Mouse (Mus musculus) forebrain, embryonic 11.5 days (tissue): Measurements from ENCODE around the gene 4932438H23Rik. TPM values are rescaled to one million over a fixed set of nuclear protein-coding genes. Genes with fewer than 3 reads are reported as not detected.
A peak's percentile ranks its signal among the peaks of the same experiment; 100 is the strongest.

Experiments
- ATAC-seq: fragments of 200-750 bp; cut with Nextera tagmentation; replicated peaks from 2 replicates; pipeline ENCODE4 v1.8.0; 2017; ENCODE audit warnings: moderate TSS enrichment; ENCODE audit not compliant: low FRiP score
- DNase-seq: peaks from one replicate; pipeline ENCODE4 v3.0.0-alpha.2; 2017; ENCODE audit warnings: low spot score
- H3K27ac ChIP-seq: fragments of 300-500 bp; sonication (generic); 2 replicates; pipeline ENCODE4 v1.5.1; 2014; ENCODE audit warnings: low read depth, low read length
- H3K27me3 ChIP-seq: fragments of 300-500 bp; sonication (generic); 2 replicates; pipeline ENCODE4 v1.6.1; 2014; ENCODE audit warnings: mild to moderate bottlenecking, low read length, mixed read lengths; ENCODE audit not compliant: control insufficient read depth, insufficient read depth
- H3K36me3 ChIP-seq: fragments of 300-500 bp; sonication (generic); 2 replicates; pipeline ENCODE4 v1.6.1; 2014; ENCODE audit warnings: mild to moderate bottlenecking, low read length, moderate library complexity, mixed read lengths; ENCODE audit not compliant: control insufficient read depth, insufficient read depth
- H3K4me1 ChIP-seq: fragments of 300-500 bp; sonication (generic); replicated peaks from 2 replicates; pipeline ENCODE4 v1.6.1; 2014; ENCODE audit warnings: low read length, mixed read lengths; ENCODE audit not compliant: control insufficient read depth, insufficient read depth
- H3K4me2 ChIP-seq: fragments of 300-500 bp; sonication (generic); 2 replicates; pipeline ENCODE4 v1.6.1; 2014; ENCODE audit warnings: low read depth, mild to moderate bottlenecking, low read length, moderate library complexity, mixed read lengths; ENCODE audit not compliant: severe bottlenecking
- H3K4me3 ChIP-seq: fragments of 300-500 bp; sonication (generic); 2 replicates; pipeline ENCODE4 v1.5.1; 2014; ENCODE audit warnings: low read depth, low read length
- H3K9ac ChIP-seq: fragments of 300-500 bp; sonication (generic); 2 replicates; pipeline ENCODE4 v1.6.1; 2014; ENCODE audit warnings: low read length
- H3K9me3 ChIP-seq: fragments of 300-500 bp; sonication (generic); 2 replicates; pipeline ENCODE4 v1.6.1; 2016; ENCODE audit warnings: low read length, mixed read lengths; ENCODE audit not compliant: control insufficient read depth
- WGBS: fragments of 180-500 bp; shearing (Covaris S2); extraction: QIAGEN DNeasy Blood & Tissue Kit; methylation state at CpG from one replicate; pipeline ENCODE4 v1.1.7; 2014; 5-methylcytosine and 5-hydroxymethylcytosine counted together
- polyA plus RNA-seq: library from polyadenylated mRNA; unstranded; fragments of >200 nt; fragmentation: Nextera tagmentation; extraction: Ambion mirVana; gene quantifications from 2 replicates; pipeline ENCODE4 v1.2.1, GENCODE M21; 2014

The 4932438H23Rik gene
- polyA plus RNA-seq, 1 experiment from 2014 or later: 0.17 TPM

GRCm38 (mm10) chr16:91042640-91043039 lies 52.3 kb downstream of the 4932438H23Rik start:
- H3K4me2 ChIP-seq: peak overlapping the region; percentile 74
- DNase-seq (no peak), ATAC-seq (no peak)
- H3K27me3 ChIP-seq: no peaks in the 10 kb centered on the region
- H3K27ac ChIP-seq: no peak overlapping the region
- peaks cover 2% of the 10 kb centered on the region; the same call in 1 of the 2 replicates for H3K4me1 ChIP-seq
- H3K9ac ChIP-seq: peak overlapping the region; percentile 47; the same call in 1 of the 2 replicates
- peak overlapping the region; percentile 19 for H3K4me3 ChIP-seq
- 82% methylated on average over 1 of the region's 1 CpGs for WGBS
- no peaks in the 10 kb centered on the region for H3K9me3 ChIP-seq
- no peaks in the 10 kb centered on the region; the same call in 1 of the 2 replicates for H3K36me3 ChIP-seq

GRCm38 (mm10) chr16:91035866-91036265 lies 59.1 kb downstream of the 4932438H23Rik start:
- Histone ChIP-seq H3K4me1 (no peaks in the 10 kb centered on the region), H3K4me3 (no peak overlapping the region), H3K36me3 (peaks cover 17% of the 10 kb centered on the region), H3K27ac (no peak overlapping the region), H3K27me3 (no peaks in the 10 kb centered on the region), H3K9me3 (no peaks in the 10 kb centered on the region), H3K9ac (no peak overlapping the region), H3K4me2 (no peak overlapping the region)
- DNase-seq (no peak), ATAC-seq (no peak)
- WGBS: 92% methylated on average over 10 of the region's 10 CpGs

GRCm38 (mm10) chr16:91030751-91031150 lies 64.2 kb downstream of the 4932438H23Rik start:
- H3K36me3 ChIP-seq: peaks cover 30% of the 10 kb centered on the region

GRCm38 (mm10) chr16:91029901-91030300 lies 65.0 kb downstream of the 4932438H23Rik start:
- 86% methylated on average over 2 of the region's 2 CpGs for WGBS

More at GRCm38 (mm10) chr16:91030751-91031150, 64.2 kb downstream of the 4932438H23Rik start:
- no peak overlapping the region for H3K27ac ChIP-seq
- no peaks in the 10 kb centered on the region for H3K27me3 ChIP-seq
- no peak overlapping the region for H3K9ac ChIP-seq
- ATAC-seq: no peak
- DNase-seq: no peak
- no peaks in the 10 kb centered on the region for H3K4me1 ChIP-seq
- 94% methylated on average over 4 of the region's 4 CpGs for whole genome bisulfite sequencing
- no peaks in the 10 kb centered on the region for H3K9me3 ChIP-seq
- no peak overlapping the region for H3K4me3 ChIP-seq
- no peak overlapping the region for H3K4me2 ChIP-seq

GRCm38 (mm10) chr16:91029161-91029743 lies 65.7 kb downstream of the 4932438H23Rik start:
- WGBS: 93% methylated on average over 8 of the region's 8 CpGs
- Histone ChIP-seq H3K4me1 (no peaks in the 10 kb centered on the region), H3K4me2 (no peak overlapping the region), H3K9ac (no peak overlapping the region), H3K27ac (no peak overlapping the region), H3K27me3 (no peaks in the 10 kb centered on the region), H3K9me3 (no peaks in the 10 kb centered on the region), H3K36me3 (peaks cover 37% of the 10 kb centered on the region), H3K4me3 (no peak overlapping the region)
- no peak for DNase-seq
- ATAC-seq: no peak

More at GRCm38 (mm10) chr16:91029901-91030300, 65.0 kb downstream of the 4932438H23Rik start:
- no peaks in the 10 kb centered on the region for H3K9me3 ChIP-seq
- DNase-seq: no peak
- no peaks in the 10 kb centered on the region for H3K4me1 ChIP-seq
- H3K36me3 ChIP-seq: peaks cover 36% of the 10 kb centered on the region
- H3K9ac ChIP-seq: no peak overlapping the region
- H3K27me3 ChIP-seq: no peaks in the 10 kb centered on the region
- no peak for ATAC-seq
- no peak overlapping the region for H3K4me2 ChIP-seq
- H3K27ac ChIP-seq: no peak overlapping the region
- H3K4me3 ChIP-seq: no peak overlapping the region

GRCm38 (mm10) chr16:91026290-91026689 lies 68.6 kb downstream of the 4932438H23Rik start:
- DNase-seq: no peak
- no peak overlapping the region for H3K27ac ChIP-seq
- ATAC-seq: no peak
- H3K4me2 ChIP-seq: no peak overlapping the region
- H3K9me3 ChIP-seq: no peaks in the 10 kb centered on the region
- peaks cover 43% of the 10 kb centered on the region for H3K36me3 ChIP-seq
- H3K4me1 ChIP-seq: no peaks in the 10 kb centered on the region
- H3K9ac ChIP-seq: no peak overlapping the region
- H3K27me3 ChIP-seq: no peaks in the 10 kb centered on the region
- WGBS: 86% methylated on average over 4 of the region's 4 CpGs
- H3K4me3 ChIP-seq: no peak overlapping the region

- Histone ChIP-seq H3K4me3 (no peak overlapping the region), H3K27me3 (no peaks in the 10 kb centered on the region), H3K4me2 (no peak overlapping the region), H3K27ac (no peak overlapping the region), H3K36me3 (peaks cover 52% of the 10 kb centered on the region), H3K4me1 (no peaks in the 10 kb centered on the region), H3K9ac (no peak overlapping the region), H3K9me3 (no peaks in the 10 kb centered on the region)
- 85% methylated on average over 1 of the region's 1 CpGs for WGBS
- ATAC-seq: no peak
- DNase-seq: peak; percentile 55
These were observed 71.5 kb downstream of the 4932438H23Rik start for GRCm38 (mm10) chr16:91023384-91023783.

GRCm38 (mm10) chr16:91020842-91021483 lies 74.0 kb downstream of the 4932438H23Rik start:
- ATAC-seq (no peak), DNase-seq (no peak)
- Histone ChIP-seq H3K36me3 (peaks cover 42% of the 10 kb centered on the region), H3K4me2 (no peak overlapping the region), H3K9me3 (no peaks in the 10 kb centered on the region), H3K4me1 (no peaks in the 10 kb centered on the region), H3K27ac (no peak overlapping the region), H3K27me3 (no peaks in the 10 kb centered on the region), H3K9ac (no peak overlapping the region), H3K4me3 (no peak overlapping the region)
- 96% methylated on average over 10 of the region's 10 CpGs for WGBS

- DNase-seq (no peak), ATAC-seq (no peak)
- H3K4me3 ChIP-seq: no peak overlapping the region
- H3K4me1 ChIP-seq: no peaks in the 10 kb centered on the region
- no peaks in the 10 kb centered on the region for H3K27me3 ChIP-seq
- peaks cover 28% of the 10 kb centered on the region for H3K36me3 ChIP-seq
- 98% methylated on average over 4 of the region's 4 CpGs for WGBS
- H3K9ac ChIP-seq: no peak overlapping the region
- no peak overlapping the region for H3K27ac ChIP-seq
- no peaks in the 10 kb centered on the region for H3K9me3 ChIP-seq
- H3K4me2 ChIP-seq: no peak overlapping the region
These were observed 75.4 kb downstream of the 4932438H23Rik start for GRCm38 (mm10) chr16:91019476-91019875.
